Mouse (Mus musculus) heart, embryonic 14.5 days (tissue): ENCODE data around the gene Uggt2. TPM values are rescaled to one million over a fixed set of nuclear protein-coding genes. Genes with fewer than 3 reads are reported as not detected.

ENCODE experiments used
- ATAC-seq: fragments of 200-750 bp; cut with Nextera tagmentation; 2 replicates; pipeline ENCODE4 v1.8.0; 2017; ENCODE audit warnings: low read depth, moderate TSS enrichment; ENCODE audit not compliant: insufficient number of reproducible peaks, insufficient read depth, low FRiP score
- H3K27ac ChIP-seq, 2 experiments: fragments of 200-500 bp in 1 of 2; fragments of 300-500 bp in 1 of 2; sonication (generic) in 1 of 2; replicated peaks in 1 of 2; 2 replicates each; pipeline ENCODE4 v1.5.1; 2012 to 2014; ENCODE audit warnings: low read depth in 2 of 2, low read length in 2 of 2, control low read depth in 1 of 2, mild to moderate bottlenecking in 1 of 2, mixed read lengths in 1 of 2; ENCODE audit not compliant: control insufficient read depth in 1 of 2, insufficient read depth in 1 of 2
- H3K27me3 ChIP-seq: fragments of 300-500 bp; sonication (generic); 2 replicates; pipeline ENCODE4 v1.6.1; 2014; ENCODE audit warnings: mild to moderate bottlenecking, low read length, control low read depth; ENCODE audit not compliant: control insufficient read depth, insufficient read depth
- H3K36me3 ChIP-seq: fragments of 300-500 bp; sonication (generic); 2 replicates; pipeline ENCODE4 v1.6.1; 2014; ENCODE audit warnings: mild to moderate bottlenecking, control low read depth, low read length, mixed read lengths; ENCODE audit not compliant: control insufficient read depth, insufficient read depth
- H3K4me1 ChIP-seq, 2 experiments: fragments of 200-500 bp in 1 of 2; fragments of 300-500 bp in 1 of 2; sonication (generic) in 1 of 2; 2 replicates each; pipeline ENCODE4 v1.6.1; 2012 to 2014; ENCODE audit warnings: low read length in 2 of 2, control low read depth in 1 of 2, mixed read lengths in 1 of 2; ENCODE audit not compliant: control insufficient read depth in 2 of 2, insufficient read depth in 2 of 2
- H3K4me2 ChIP-seq: fragments of 300-500 bp; sonication (generic); 2 replicates; pipeline ENCODE4 v1.6.1; 2014; ENCODE audit warnings: mild to moderate bottlenecking, low read length
- H3K4me3 ChIP-seq, 2 experiments: fragments of 200-500 bp in 1 of 2; fragments of 300-500 bp in 1 of 2; sonication (generic) in 1 of 2; 2 replicates each; pipeline ENCODE4 v1.5.1; 2012 to 2014; ENCODE audit warnings: low read length in 2 of 2, mild to moderate bottlenecking in 2 of 2, control low read depth in 1 of 2, low read depth in 1 of 2, moderate library complexity in 1 of 2; ENCODE audit not compliant: control insufficient read depth in 1 of 2, insufficient read depth in 1 of 2
- H3K9ac ChIP-seq: fragments of 300-500 bp; sonication (generic); 2 replicates; pipeline ENCODE4 v1.6.1; 2014; ENCODE audit warnings: mild to moderate bottlenecking, low read length
- H3K9me3 ChIP-seq: fragments of 300-500 bp; sonication (generic); 2 replicates; pipeline ENCODE4 v1.6.1; 2016; ENCODE audit warnings: low read length, control low read depth; ENCODE audit not compliant: control insufficient read depth
- WGBS: fragments of 180-500 bp; shearing (Covaris S2); extraction: QIAGEN DNeasy Blood & Tissue Kit; methylation state at CpG from one replicate; pipeline ENCODE4 v1.1.7; 2014; 5-methylcytosine and 5-hydroxymethylcytosine counted together
- polyA plus RNA-seq: library from polyadenylated mRNA; unstranded; fragments of >200 nt; fragmentation: Nextera tagmentation; extraction: Ambion mirVana; gene quantifications from 2 replicates; pipeline ENCODE4 v1.2.1, GENCODE M21; 2014

Uggt2 gene
- polyA plus RNA-seq, 1 experiment from 2014 or later, result 10.4 TPM

- Histone ChIP-seq H3K27me3 (no peaks in the 10 kb centered on the region), H3K9ac (no peak overlapping the region), H3K36me3 (0 out of 2 replicates have a peak, but pooled peaks cover 3% of the 10 kb centered on the region), H3K4me1 (peaks cover 2 to 23% of the 10 kb centered on the region in 2 experiments), H3K9me3 (no peaks in the 10 kb centered on the region), H3K4me2 (no peak overlapping the region), H3K27ac (no peak overlapping the region), H3K4me3 (no peak overlapping the region)
- no peak for ATAC-seq
- 74% methylated on average over 3 of the region's 3 CpGs for WGBS
Measured at GRCm38 (mm10) chr14:118936236-118936635, 163.0 kb downstream of the Uggt2 start.

Other genes starting within 250 kb of the Uggt2 start
- 6.8 and 7.3 TPM in 2 replicates for gene Dzip1, start 174.0 kb downstream of the Uggt2 start, polyA plus RNA-seq
- gene Dnajc3, start 161.5 kb downstream of the Uggt2 start, polyA plus RNA-seq, result 24.4 and 26.5 TPM in 2 replicates
- gene Hs6st3, start 38.9 kb upstream of the Uggt2 start, polyA plus RNA-seq, result 0.11 TPM in 1 of 2 replicates, not detected in the other